Mouse (Mus musculus) megakaryocyte, embryonic 14.5 days (primary cell): Measurements from ENCODE around the gene Mbnl3.

Experiments used
- FLI1 ChIP-seq: IDR thresholded peaks from 2 replicates; pipeline ENCODE4 v1.6.1; 2012; ENCODE audit warnings: low read length, inconsistent platforms, mixed read lengths
- GATA1 ChIP-seq: IDR thresholded peaks from 3 replicates; pipeline ENCODE4 v1.6.1; 2012; ENCODE audit warnings: mixed read lengths, low read length, inconsistent platforms, borderline replicate concordance

- TF ChIP-seq GATA1 = no peak
- no peak for TF ChIP-seq FLI1
Measured at GRCm38 (mm10) chrX:51171914-51172313, 34.4 kb downstream of the Mbnl3 start.
